Mouse (Mus musculus) thymus, postnatal 14 days (tissue): ENCODE results near the gene Npm1.

ENCODE experiments used
- DNase-seq: peaks from one replicate; pipeline ENCODE4 v3.0.0; 2021

The Npm1 gene

DNA sequence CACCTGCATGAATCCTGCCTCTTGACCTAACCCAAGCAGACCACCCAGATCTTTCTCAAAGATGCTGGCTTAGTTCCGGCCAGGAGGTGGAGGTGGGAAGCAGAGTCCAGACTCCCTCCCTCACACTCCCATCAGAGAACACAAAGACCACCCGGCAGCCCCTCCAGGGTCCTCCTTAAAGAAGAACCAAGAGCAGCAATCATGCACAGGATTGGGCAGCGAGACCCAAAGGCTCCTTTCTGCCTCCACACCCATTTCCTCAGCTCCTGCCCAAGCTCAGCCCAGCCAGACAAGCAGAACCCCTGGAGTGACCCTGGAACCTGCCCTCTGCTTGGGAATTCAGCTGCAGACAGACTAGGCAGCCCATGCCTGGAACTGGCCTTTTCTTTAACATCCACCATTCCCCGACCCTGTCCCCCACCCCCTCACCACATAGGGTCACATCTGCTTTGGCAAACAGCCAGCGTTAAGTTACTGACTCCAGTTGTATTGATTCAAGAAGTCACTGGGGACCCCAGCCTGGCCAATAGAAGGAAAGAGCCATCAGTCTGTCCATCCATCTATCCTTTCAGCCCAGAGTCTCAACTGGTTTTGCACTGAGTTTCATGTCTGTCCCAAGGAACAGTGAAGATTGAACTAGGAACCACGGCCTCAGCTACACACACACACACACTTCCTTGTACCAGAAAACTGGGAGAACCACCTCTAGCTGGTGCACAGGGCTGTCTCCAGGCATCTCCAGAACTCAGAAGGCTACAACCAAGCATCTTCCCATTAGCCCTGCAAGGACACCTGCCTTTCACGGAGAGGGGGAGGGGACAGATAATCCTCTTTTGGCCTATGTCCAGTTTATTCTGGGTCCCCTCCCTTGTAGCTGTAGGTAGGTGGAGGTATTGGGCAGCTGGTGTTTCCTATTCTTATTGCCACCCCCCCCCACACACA lies 17.5 kb downstream of the Npm1 start:
- no peak for DNase-seq

DNA sequence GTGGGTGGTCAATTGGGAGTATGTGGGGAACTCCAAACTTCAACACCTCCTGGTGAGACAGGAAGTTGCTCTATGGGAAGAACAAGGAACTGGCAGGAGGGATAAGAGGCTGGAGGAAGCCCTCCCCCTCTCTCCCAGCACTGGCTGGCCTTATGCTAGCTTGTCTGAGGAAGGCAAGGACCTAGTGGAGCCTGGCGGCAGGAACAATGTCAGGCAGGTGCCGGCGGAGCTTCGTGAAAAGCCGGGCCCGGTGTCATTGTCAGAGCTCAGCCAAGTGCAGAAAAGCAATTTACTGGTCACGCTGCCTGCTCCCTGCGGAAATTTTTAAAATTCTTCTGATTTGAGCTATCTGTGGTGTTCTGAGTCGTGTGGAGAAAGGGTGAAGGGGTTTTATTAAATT lies 19.1 kb downstream of the Npm1 start:
- DNase-seq: no peak

DNA sequence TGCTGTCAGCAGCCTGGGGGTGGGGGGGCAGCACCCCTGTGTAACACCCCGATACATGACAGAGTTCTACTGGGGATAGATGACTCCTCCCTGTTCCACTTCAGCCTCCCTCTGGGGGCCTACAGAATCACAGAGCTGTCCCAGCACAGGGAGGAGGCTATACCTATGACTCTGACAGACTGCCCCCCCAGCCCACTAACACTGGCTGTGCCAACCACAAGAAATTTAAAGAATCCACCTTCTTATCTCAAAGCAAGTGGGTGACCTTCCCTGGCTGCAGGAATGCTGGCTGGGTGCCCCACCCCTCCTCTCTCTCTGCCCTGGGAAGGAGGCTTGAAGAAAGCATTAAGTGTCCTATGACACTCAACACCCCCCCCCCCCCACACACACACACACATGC lies 20.2 kb downstream of the Npm1 start:
- no peak for DNase-seq

DNA sequence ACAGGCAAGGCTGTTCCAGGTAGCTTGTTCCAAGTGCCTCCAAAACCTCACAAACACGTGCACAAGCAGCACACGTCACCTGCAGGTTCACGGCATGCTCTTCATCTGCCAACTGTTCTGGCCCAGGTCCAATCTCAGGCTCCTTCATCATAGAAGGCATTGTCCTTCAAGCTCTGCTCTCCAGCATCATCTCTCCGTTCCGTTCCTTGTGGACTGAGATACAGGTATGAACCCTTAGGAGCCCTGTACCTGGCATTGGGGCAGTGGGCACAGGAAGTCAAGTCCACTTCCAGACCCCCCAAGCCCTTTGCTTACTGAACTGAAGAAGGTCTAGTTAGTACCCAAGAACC lies 22.9 kb downstream of the Npm1 start:
- no peak for DNase-seq

DNA sequence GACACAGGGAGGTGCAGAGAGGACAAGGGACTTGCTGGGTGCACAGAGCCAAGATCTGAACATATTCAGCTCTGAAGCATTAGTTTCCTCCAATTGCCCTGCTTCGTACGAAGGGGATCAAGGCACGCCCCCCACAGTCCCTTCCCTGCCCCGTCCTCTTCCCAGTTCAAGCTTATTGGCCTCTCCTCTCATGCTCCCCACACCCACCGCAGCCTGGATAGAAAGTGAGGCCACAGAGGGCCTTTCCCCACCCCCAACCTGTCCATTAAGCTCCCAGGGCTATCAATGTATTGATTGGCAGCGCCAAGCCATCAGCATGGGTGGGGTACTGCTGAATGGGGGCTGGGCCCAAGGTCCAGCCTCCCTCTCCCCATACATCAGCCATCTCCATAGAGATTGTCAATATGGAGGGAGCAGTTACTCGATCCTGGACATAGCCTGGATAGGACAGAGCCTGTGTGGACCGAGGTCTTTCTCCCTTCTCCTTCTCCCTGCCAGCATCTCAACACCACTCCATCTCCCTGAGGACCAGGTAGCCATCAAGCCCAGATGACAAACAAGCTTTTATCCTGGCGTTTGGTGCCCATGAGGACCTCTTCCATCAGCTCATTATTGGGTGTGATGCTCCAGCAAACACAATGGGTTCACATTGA lies 23.4 kb downstream of the Npm1 start:
- DNase-seq: no peak

DNA sequence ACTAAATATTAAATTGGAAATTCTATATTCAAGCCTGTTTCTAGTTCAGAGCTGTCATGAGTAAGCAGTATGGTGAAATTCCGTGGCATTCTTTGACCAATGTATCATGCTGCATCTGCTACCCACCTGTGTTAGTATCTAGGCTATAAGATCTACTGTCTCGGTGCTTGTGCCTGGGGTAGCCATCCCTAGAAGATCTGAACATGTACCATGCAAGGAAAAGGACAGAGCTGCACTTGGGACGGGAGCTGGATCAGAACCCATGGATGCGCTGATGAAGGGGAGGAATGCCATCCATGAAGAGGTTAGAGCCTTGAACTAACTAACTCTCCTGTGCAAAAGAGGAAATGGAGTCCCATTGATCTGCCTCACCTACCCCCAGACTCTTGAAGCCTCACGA lies 24.3 kb downstream of the Npm1 start:
- no peak for DNase-seq

DNA sequence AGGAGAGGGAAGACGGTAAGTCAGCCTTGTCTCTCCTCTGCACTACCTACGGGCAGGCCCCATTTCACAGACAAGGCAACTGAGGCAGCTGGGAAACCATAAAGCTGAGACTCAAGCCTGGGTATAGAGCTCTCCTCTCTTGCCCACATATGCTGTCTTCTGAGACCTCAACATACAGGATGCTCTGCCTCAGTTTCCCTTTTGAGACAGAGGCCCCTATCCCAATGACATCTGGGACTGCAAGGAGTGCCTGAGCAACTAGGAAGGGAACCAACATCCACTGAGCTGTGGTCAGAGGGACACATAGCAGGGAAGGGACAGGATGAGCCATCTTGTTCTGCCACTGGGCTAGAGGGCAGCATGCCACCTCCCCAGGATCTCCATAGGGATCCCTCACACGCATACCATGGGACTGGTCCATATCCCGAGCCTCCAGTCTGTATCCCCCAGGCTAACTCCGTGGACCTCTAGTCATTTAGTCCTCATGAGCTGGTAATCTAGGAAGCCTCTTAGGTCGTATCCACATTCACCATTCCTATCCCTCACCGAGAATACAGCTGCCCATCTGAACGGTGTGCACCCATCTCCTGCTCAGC lies 28.5 kb downstream of the Npm1 start:
- no peak for DNase-seq

DNA sequence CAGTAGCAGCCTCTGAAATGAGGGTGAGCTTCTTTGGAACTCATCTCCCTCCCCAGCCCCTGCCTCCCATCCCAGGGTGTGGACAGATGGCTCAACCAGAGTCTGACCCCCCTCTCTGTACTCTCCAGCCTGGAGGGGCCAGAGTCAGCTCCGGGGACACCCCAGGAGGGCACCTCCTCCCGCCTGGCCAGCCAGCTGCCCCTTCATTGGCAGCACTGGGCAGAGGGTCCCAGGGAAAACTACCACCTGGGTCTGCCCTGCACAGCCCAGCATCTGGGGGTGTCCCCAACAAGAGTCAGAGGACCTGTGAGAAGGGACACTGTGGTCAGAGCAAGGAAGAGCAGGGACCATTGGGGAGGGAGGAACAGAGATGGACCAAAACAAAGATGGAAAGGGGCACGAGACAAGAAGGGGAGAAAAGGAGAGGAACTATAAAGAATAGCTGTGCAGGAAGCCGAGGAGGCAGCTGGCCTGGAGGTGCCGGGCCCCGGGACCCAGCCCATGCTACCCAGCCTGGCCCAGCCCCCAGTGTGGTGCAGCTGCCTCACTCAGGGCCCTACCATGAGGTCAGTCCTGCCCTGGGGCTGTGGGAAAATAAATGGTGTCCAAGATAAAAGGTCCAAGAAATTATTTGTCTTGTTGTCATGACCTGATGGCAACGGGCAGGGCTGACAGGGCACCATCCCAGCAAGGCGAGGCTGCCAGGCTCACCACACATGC lies 30.2 kb downstream of the Npm1 start:
- no peak for DNase-seq

DNA sequence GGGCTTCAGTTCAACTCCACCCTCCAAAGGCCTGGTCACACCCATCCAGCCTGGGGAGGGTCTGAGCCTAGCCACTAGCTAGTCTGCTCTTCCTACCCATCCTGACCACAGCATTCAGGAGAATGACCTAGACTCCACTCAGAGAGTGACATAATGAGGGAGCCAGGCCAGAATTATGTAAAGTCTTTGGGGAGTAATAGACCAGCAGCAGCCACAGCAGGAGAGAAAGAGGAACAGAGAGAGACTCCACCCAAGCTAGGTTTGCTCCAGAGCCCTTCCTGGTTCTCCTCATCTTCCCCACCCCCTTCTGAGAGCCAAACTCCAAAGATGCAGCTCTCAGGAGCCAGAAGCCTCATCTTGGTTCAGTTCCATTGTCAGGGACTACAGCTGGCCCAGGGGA lies 35.9 kb downstream of the Npm1 start:
- DNase-seq: no peak

DNA sequence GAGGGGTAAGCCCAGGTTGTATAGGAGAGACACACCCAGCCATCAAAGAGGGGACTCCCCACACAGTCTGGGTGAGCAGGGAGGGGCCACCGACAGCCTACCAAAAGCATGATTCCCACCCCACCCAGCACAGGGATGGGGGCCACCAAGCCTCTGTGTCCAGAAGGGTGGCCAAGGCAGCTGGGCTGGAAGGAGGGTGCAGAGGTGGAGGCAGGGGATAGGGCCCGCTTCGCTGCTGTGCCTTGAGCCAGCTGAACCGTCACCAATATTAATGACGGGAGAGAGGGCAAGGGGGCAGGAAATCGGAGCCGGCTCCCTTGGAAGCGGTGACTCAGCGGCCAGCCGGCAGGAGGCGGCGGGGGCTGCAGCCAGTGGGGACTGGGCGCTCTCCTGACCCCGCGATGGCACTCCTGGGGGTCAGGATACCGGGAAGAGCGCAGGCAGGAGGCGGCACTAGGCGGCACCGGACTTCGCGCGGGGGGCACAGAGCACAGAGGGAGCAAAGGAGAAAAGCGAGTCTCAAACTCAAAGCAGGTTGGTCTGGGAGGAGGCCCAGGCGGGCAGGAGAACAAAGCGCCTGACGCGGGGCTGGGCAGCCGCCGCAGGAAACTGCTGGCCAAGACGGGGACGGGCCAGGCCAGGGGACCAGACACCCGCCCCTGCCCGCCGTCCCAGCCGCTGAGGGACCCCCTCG lies 40.3 kb downstream of the Npm1 start:
- no peak for DNase-seq

DNA sequence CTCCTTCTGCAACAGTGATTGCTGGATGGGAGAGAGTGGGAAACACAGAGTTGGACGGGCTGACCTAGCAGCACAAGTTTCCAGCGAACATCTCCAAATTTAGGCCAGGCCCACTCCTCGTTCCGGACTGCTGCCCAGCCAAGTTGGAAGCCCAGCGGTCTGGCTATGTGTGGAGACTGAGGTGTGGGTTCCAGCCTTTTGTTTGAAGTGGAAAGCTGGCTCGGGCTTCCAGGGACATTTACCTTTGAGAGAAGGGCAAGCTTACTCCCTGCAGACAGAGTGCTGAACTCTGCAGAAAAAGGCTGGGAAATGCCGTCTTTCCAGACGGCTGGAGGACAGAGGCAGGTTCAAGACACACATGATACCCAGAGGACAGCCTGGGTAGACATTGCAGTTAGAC lies 43.5 kb downstream of the Npm1 start:
- DNase-seq: no peak

DNA sequence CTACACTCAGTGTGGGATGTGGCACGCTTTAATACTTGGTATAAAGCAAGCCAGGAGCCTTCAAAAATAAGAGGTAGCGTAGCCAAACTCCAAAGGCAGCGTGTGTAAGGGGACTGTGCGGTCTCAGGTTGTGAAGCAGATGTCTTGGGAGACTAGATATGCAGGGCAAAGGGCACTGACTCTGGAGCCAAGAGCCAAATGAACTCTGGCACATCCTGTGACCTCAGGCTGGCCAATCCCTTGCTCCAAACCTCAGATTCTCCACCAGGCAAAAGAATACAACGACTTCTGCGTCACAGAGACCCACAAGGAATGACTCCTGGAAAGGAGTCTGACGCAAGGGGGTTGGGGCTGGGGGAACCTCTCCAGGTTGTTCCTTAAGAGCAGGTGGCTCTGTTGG lies 43.9 kb downstream of the Npm1 start:
- no peak for DNase-seq

DNA sequence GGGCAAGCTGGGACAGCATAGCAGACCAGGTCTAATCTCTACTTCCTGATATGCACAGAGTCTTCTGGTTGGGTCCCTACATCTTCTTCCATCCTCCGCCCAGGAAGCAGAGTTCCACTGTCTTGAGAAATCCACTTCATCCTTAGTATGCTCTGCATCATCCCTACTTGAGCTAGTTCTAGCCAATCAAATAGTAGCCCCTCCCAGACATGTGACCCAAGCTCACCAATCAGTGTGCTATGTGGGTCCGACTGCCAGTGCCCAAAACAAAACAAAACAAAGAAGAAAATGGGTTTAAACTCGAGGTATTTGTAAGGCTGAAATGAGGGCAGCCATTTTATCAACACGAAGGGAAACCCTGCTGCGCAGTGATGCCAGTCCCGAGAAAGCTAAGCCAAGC lies 44.5 kb downstream of the Npm1 start:
- DNase-seq: no peak

DNA sequence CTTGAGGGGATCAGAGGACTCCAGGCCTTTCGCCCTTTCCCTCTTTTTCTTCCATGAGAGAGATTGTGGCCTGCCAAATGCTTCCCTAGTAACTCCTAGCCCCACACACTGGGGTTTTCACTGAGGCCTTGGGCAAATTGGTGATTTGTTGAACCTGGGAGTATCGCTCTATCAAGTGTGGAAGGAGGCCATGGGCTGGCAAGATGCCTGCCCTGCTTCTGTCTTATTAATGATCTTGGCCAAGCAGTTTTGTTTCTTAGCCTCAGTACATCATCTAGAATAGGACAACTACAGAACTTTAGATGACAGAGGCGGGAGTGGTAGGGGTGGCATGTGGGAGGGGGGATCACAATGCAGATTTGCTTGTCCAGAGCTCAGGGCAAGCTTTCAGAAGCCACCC lies 47.2 kb downstream of the Npm1 start:
- no peak for DNase-seq

DNA sequence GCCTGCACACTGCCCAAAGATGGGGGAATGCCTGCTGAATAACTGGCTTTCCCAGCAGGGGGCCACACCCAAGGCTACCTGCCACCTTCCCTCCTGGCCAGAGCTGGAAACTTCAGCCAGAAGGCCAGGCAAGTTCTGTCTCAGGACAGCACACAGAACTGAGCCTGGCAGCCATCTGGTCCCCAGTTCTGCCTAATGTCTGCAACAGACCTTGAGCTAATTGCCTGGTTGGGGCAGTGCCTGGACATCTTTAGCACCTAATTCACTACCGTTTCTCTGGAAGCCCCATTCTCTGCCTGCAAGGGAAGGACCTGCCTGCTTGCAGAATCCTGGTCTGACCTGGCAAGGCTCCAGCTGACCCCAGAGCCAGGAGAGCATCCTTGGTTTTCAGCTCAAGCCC lies 50.6 kb downstream of the Npm1 start:
- no peak for DNase-seq

DNA sequence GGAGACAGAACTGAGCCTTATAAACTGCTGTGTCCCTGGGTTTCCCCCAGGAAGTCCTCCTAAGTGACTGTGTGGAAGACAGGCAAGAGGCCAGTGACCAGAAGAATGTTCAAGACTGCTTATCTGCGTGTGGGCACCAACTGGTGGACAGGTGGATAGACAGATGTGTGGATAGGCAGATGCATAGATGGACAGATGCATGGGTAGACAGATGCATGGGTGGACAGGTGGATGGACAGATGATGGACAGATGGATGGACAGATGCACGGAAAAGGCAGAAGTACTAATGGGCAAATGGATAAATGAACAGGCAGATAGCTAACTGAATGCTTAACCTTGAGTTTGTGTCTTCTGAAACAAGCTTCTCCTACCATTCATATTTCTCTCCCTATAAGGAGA lies 52.9 kb downstream of the Npm1 start:
- no peak for DNase-seq

DNA sequence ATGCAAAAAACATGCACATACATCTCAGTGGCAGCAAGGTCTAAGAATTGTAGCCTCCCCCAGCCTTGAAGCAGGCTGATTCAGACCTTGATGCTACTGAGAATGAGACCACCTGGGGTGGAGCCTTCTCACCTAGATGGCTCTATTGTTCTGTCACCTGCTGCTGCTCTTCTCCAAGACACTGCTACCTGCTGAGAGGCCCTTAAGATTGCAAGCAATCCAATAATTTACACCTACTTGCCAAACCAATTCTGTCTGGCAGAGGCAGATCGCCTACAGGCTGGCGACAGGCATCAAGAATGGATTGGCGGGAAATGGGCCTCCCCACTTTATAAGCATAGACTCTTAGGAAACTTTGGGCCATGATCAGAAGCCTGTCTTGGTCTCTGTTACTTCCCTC lies 55.5 kb downstream of the Npm1 start:
- DNase-seq: no peak

DNA sequence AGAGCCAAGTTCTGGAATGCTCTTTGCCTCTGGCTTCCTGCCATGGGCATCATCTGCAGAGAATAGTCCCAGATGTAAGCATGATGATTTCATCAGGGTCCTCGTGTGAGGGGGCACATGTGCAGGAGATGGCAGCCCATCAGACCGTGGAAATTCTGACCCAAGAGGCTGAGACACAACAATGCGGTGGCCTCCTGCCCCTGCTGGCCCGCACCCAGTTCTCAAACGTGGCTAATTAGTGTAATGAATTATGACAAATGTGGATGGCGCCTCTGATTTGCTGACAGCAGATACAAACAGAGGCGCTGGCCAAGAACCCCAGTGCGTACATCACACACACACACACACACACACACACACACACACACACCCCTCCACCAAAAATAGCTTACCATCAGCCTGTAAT lies 58.1 kb downstream of the Npm1 start:
- no peak for DNase-seq

DNA sequence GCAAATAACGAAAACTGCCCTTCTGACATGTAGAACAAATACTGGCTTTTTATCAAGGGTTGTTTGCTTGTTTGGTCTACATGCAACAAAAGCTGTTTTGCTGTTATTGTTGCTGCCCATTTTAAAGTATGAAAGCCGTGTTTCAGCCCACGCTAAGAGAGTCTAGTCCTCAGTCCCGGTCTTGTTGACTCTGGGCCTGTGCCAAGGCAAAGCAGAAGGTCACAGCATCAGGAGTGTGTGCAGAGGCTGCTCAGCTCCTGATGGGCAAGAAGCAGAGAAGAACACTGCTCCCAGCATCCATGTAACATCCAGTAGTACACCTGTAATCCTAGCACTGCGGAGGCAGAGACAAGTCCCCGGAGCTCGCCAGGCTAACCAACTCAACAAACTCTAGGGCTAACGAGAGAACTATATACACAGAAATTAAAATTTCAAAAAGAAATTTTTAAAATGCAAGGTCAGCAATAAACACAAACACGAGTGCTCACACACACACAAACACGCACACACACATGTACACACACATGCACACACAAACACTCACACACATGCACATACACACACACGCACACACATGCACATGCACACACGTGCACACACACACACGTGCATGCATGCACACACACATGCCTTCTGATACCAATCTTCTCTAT lies 59.6 kb downstream of the Npm1 start:
- DNase-seq: no peak
